Mouse (Mus musculus): ENCODE data around the gene Adra2b. TPM values are rescaled to one million over a fixed set of nuclear protein-coding genes. Genes with fewer than 3 reads are reported as not detected.

The Adra2b gene
- polyA plus RNA-seq, 1 experiment = 0.64 TPM

- WGBS = 20% methylated on average over 4 of the region's 4 CpGs
- no peak for DNase-seq
- no peak overlapping the region for H3K27ac ChIP-seq (ENCODE audit: insufficient read depth, low read length)
Measured at GRCm38 (mm10) chr2:127390846-127391245, 27.8 kb downstream of the Adra2b start.

GRCm38 (mm10) chr2:127391323-127391722, 28.3 kb downstream of the Adra2b start:
- Histone ChIP-seq H3K4me1 (ENCODE audit: control insufficient read depth, insufficient read depth, low read length) (no peaks in the 10 kb centered on the region), H3K27me3 (ENCODE audit: control insufficient read depth, insufficient read depth, low read length) (no peaks in the 10 kb centered on the region), H3K4me3 (replicated peaks; ENCODE audit: insufficient read depth, low read depth, low read length) (no peak overlapping the region), H3K27ac (ENCODE audit: insufficient read depth, low read length) (no peak overlapping the region)
- no peak for TF ChIP-seq POLR2A (IDR thresholded peaks at IDR 0.05; ENCODE audit: borderline replicate concordance, insufficient read depth, low read length)
- no peak for TF ChIP-seq CTCF (IDR thresholded peaks at IDR 0.05; ENCODE audit: borderline replicate concordance, insufficient read depth, low read depth, low read length)
- WGBS = 76% methylated on average over 3 of the region's 3 CpGs
- DNase-seq = no peak

More at GRCm38 (mm10) chr2:127390846-127391245, 27.8 kb downstream of the Adra2b start:
- Histone ChIP-seq H3K4me3 (replicated peaks; ENCODE audit: insufficient read depth, low read depth, low read length) (no peak overlapping the region), H3K27me3 (ENCODE audit: control insufficient read depth, insufficient read depth, low read length) (no peaks in the 10 kb centered on the region), H3K4me1 (ENCODE audit: control insufficient read depth, insufficient read depth, low read length) (no peaks in the 10 kb centered on the region)
- TF ChIP-seq CTCF (IDR thresholded peaks at IDR 0.05; ENCODE audit: borderline replicate concordance, insufficient read depth, low read depth, low read length) = no peak
- no peak for TF ChIP-seq POLR2A (IDR thresholded peaks at IDR 0.05; ENCODE audit: borderline replicate concordance, insufficient read depth, low read length)

GRCm38 (mm10) chr2:127394606-127395161, 31.7 kb downstream of the Adra2b start:
- Histone ChIP-seq H3K4me1 (ENCODE audit: control insufficient read depth, insufficient read depth, low read length) (no peaks in the 10 kb centered on the region), H3K4me3 (replicated peaks; ENCODE audit: insufficient read depth, low read depth, low read length) (no peak overlapping the region), H3K27ac (ENCODE audit: insufficient read depth, low read length) (no peak overlapping the region), H3K27me3 (ENCODE audit: control insufficient read depth, insufficient read depth, low read length) (no peaks in the 10 kb centered on the region)
- 74% methylated on average over 5 of the region's 5 CpGs for WGBS
- no peak for TF ChIP-seq CTCF (IDR thresholded peaks at IDR 0.05; ENCODE audit: borderline replicate concordance, insufficient read depth, low read depth, low read length)
- TF ChIP-seq POLR2A (IDR thresholded peaks at IDR 0.05; ENCODE audit: borderline replicate concordance, insufficient read depth, low read length) = no peak
- DNase-seq = no peak

- WGBS = 94% methylated on average over 7 of the region's 7 CpGs
- H3K27ac ChIP-seq (ENCODE audit: insufficient read depth, low read length) = no peak overlapping the region
- TF ChIP-seq CTCF (IDR thresholded peaks at IDR 0.05; ENCODE audit: borderline replicate concordance, insufficient read depth, low read depth, low read length) (no peak), POLR2A (IDR thresholded peaks at IDR 0.05; ENCODE audit: borderline replicate concordance, insufficient read depth, low read length) (no peak)
Measured at GRCm38 (mm10) chr2:127398738-127399137, 35.7 kb downstream of the Adra2b start.

GRCm38 (mm10) chr2:127411126-127411525, 48.1 kb downstream of the Adra2b start:
- WGBS = 84% methylated on average over 6 of the region's 6 CpGs

More at GRCm38 (mm10) chr2:127398738-127399137, 35.7 kb downstream of the Adra2b start:
- Histone ChIP-seq H3K4me3 (replicated peaks; ENCODE audit: insufficient read depth, low read depth, low read length) (no peak overlapping the region), H3K27me3 (ENCODE audit: control insufficient read depth, insufficient read depth, low read length) (no peaks in the 10 kb centered on the region), H3K4me1 (ENCODE audit: control insufficient read depth, insufficient read depth, low read length) (no peaks in the 10 kb centered on the region)
- no peak for DNase-seq

GRCm38 (mm10) chr2:127415806-127416205, 52.8 kb downstream of the Adra2b start:
- Histone ChIP-seq H3K27ac (ENCODE audit: insufficient read depth, low read length) (no peak overlapping the region), H3K4me3 (replicated peaks; ENCODE audit: insufficient read depth, low read depth, low read length) (no peak overlapping the region), H3K27me3 (ENCODE audit: control insufficient read depth, insufficient read depth, low read length) (no peaks in the 10 kb centered on the region), H3K4me1 (ENCODE audit: control insufficient read depth, insufficient read depth, low read length) (no peaks in the 10 kb centered on the region)
- no peak for TF ChIP-seq CTCF (IDR thresholded peaks at IDR 0.05; ENCODE audit: borderline replicate concordance, insufficient read depth, low read depth, low read length)
- no peak for TF ChIP-seq POLR2A (IDR thresholded peaks at IDR 0.05; ENCODE audit: borderline replicate concordance, insufficient read depth, low read length)
- no peak for DNase-seq
- WGBS = 67% methylated on average over 10 of the region's 10 CpGs

More at GRCm38 (mm10) chr2:127411126-127411525, 48.1 kb downstream of the Adra2b start:
- H3K27ac ChIP-seq (ENCODE audit: insufficient read depth, low read length) = no peak overlapping the region
- H3K27me3 ChIP-seq (ENCODE audit: control insufficient read depth, insufficient read depth, low read length) = no peaks in the 10 kb centered on the region
- no peak overlapping the region for H3K4me3 ChIP-seq (replicated peaks; ENCODE audit: insufficient read depth, low read depth, low read length)
- TF ChIP-seq CTCF (IDR thresholded peaks at IDR 0.05; ENCODE audit: borderline replicate concordance, insufficient read depth, low read depth, low read length) (no peak), POLR2A (IDR thresholded peaks at IDR 0.05; ENCODE audit: borderline replicate concordance, insufficient read depth, low read length) (no peak)
- no peaks in the 10 kb centered on the region for H3K4me1 ChIP-seq (ENCODE audit: control insufficient read depth, insufficient read depth, low read length)
- DNase-seq = no peak

- Histone ChIP-seq H3K4me3 (replicated peaks; ENCODE audit: insufficient read depth, low read depth, low read length) (no peak overlapping the region), H3K27ac (ENCODE audit: insufficient read depth, low read length) (no peak overlapping the region), H3K27me3 (ENCODE audit: control insufficient read depth, insufficient read depth, low read length) (no peaks in the 10 kb centered on the region), H3K4me1 (ENCODE audit: control insufficient read depth, insufficient read depth, low read length) (no peaks in the 10 kb centered on the region)
- DNase-seq = no peak
- TF ChIP-seq CTCF (IDR thresholded peaks at IDR 0.05; ENCODE audit: borderline replicate concordance, insufficient read depth, low read depth, low read length) (no peak), POLR2A (IDR thresholded peaks at IDR 0.05; ENCODE audit: borderline replicate concordance, insufficient read depth, low read length) (no peak)
- 18% methylated on average over 3 of the region's 3 CpGs for WGBS
Measured at GRCm38 (mm10) chr2:127416706-127417105, 53.7 kb downstream of the Adra2b start.

Other genes starting within 250 kb of the Adra2b start
- 1.1 and 2.0 TPM in 2 replicates for gene Ncaph, start 229.3 kb upstream of the Adra2b start, polyA plus RNA-seq (2012; rRNA removed)
- 1.2 and 2.0 TPM in 2 replicates for gene Itpripl1, start 219.8 kb upstream of the Adra2b start, polyA plus RNA-seq (2012; rRNA removed)
- gene 1810024B03Rik, start 154.9 kb upstream of the Adra2b start, polyA plus RNA-seq (2012; rRNA removed) = 1.00 and 1.1 TPM in 2 replicates
- 74.8 and 84.8 TPM in 2 replicates for gene Snrnp200, start 154.8 kb upstream of the Adra2b start, polyA plus RNA-seq (2012; rRNA removed)
- gene Ciao1, start 115.4 kb upstream of the Adra2b start, polyA plus RNA-seq (2012; rRNA removed) = 105 and 110 TPM in 2 replicates
- gene Tmem127, start 115.3 kb upstream of the Adra2b start, polyA plus RNA-seq (2012; rRNA removed) = 77.9 and 80.3 TPM in 2 replicates
- 88.7 and 92.2 TPM in 2 replicates for gene Stard7, start 93.0 kb upstream of the Adra2b start, polyA plus RNA-seq (2012; rRNA removed)
- 1.6 and 1.8 TPM in 2 replicates for gene Dusp2, start 27.0 kb upstream of the Adra2b start, polyA plus RNA-seq (2012; rRNA removed)
- gene Astl, start 24.6 kb upstream of the Adra2b start, polyA plus RNA-seq (2012; rRNA removed) = not detected in 2 replicates
- 0.36 and 0.38 TPM in 2 replicates for gene Gpat2, start 62.0 kb downstream of the Adra2b start, polyA plus RNA-seq (2012; rRNA removed)
- gene Fahd2a, start 81.4 kb downstream of the Adra2b start, polyA plus RNA-seq (2012; rRNA removed) = 42.9 and 45.7 TPM in 2 replicates
- gene Kcnip3, start 158.9 kb downstream of the Adra2b start, polyA plus RNA-seq (2012; rRNA removed) = 81.6 and 83.9 TPM in 2 replicates
- 3.3 and 4.1 TPM in 2 replicates for gene Prom2, start 178.3 kb downstream of the Adra2b start, polyA plus RNA-seq (2012; rRNA removed)
- gene Zfp661, start 223.9 kb downstream of the Adra2b start, polyA plus RNA-seq (2012; rRNA removed) = 6.0 and 6.1 TPM in 2 replicates
- gene Mrps5, start 224.0 kb downstream of the Adra2b start, polyA plus RNA-seq (2012; rRNA removed) = 95.0 and 97.3 TPM in 2 replicates

All from cerebellum, adult 2 months (tissue).